Mouse (Mus musculus): Measurements from ENCODE around the gene Txndc8.

Gene Txndc8

GRCm38 (mm10) chr4:57940631-57941030 is 68.3 kb downstream of the Txndc8 start:
- TF ChIP-seq CTCF (conservative IDR thresholded peaks at IDR 0.05; ENCODE audit: low read length) (no peak), NANOG (IDR thresholded peaks at IDR 0.05; ENCODE audit: borderline replicate concordance, low read length) (no peak), POU5F1 (IDR thresholded peaks at IDR 0.05; ENCODE audit: borderline replicate concordance, low read length) (no peak)
- no peaks in the 10 kb centered on the region for H3K27me3 ChIP-seq (ENCODE audit: insufficient read depth, low read length)
- no peaks in the 10 kb centered on the region for H3K9me3 ChIP-seq (ENCODE audit: low read length)
- H3K4me1 ChIP-seq (replicated peaks; ENCODE audit: low read depth, low read length), result peaks cover 14% of the 10 kb centered on the region
- peaks cover 41% of the 10 kb centered on the region for H3K36me3 ChIP-seq (ENCODE audit: insufficient read depth, low read length)
- no peak overlapping the region for H3K4me3 ChIP-seq (replicated peaks; ENCODE audit: low read length)

GRCm38 (mm10) chr4:57937292-57937691 is 71.6 kb downstream of the Txndc8 start:
- Histone ChIP-seq H3K4me3 (replicated peaks; ENCODE audit: low read length) (no peak overlapping the region), H3K4me1 (replicated peaks; ENCODE audit: low read depth, low read length) (peaks cover 34% of the 10 kb centered on the region), H3K9me3 (ENCODE audit: low read length) (peaks cover 8% of the 10 kb centered on the region), H3K36me3 (ENCODE audit: insufficient read depth, low read length) (peaks cover 8% of the 10 kb centered on the region; the same call in 1 of the 2 replicates), H3K27me3 (ENCODE audit: insufficient read depth, low read length) (no peaks in the 10 kb centered on the region)
- TF ChIP-seq POU5F1 (IDR thresholded peaks at IDR 0.05; ENCODE audit: borderline replicate concordance, low read length), result no peak
- no peak for TF ChIP-seq NANOG (IDR thresholded peaks at IDR 0.05; ENCODE audit: borderline replicate concordance, low read length)
- no peak for TF ChIP-seq CTCF (conservative IDR thresholded peaks at IDR 0.05; ENCODE audit: low read length)

GRCm38 (mm10) chr4:57934181-57934580 is 74.7 kb downstream of the Txndc8 start:
- peaks cover 12% of the 10 kb centered on the region for H3K9me3 ChIP-seq (ENCODE audit: low read length)
- H3K4me3 ChIP-seq (replicated peaks; ENCODE audit: low read length), result no peak overlapping the region
- TF ChIP-seq NANOG (IDR thresholded peaks at IDR 0.05; ENCODE audit: borderline replicate concordance, low read length), result peak; percentile 30; the same call in 1 of the 2 replicates
- no peak for TF ChIP-seq POU5F1 (IDR thresholded peaks at IDR 0.05; ENCODE audit: borderline replicate concordance, low read length)
- no peaks in the 10 kb centered on the region for H3K36me3 ChIP-seq (ENCODE audit: insufficient read depth, low read length)
- H3K27me3 ChIP-seq (ENCODE audit: insufficient read depth, low read length), result no peaks in the 10 kb centered on the region
- H3K4me1 ChIP-seq (replicated peaks; ENCODE audit: low read depth, low read length), result peaks cover 34% of the 10 kb centered on the region

Measured in E14TG2a.4 (cell line).